8 mouse cellular contexts compared by ENCODE assay signal in the genomic region with DNA sequence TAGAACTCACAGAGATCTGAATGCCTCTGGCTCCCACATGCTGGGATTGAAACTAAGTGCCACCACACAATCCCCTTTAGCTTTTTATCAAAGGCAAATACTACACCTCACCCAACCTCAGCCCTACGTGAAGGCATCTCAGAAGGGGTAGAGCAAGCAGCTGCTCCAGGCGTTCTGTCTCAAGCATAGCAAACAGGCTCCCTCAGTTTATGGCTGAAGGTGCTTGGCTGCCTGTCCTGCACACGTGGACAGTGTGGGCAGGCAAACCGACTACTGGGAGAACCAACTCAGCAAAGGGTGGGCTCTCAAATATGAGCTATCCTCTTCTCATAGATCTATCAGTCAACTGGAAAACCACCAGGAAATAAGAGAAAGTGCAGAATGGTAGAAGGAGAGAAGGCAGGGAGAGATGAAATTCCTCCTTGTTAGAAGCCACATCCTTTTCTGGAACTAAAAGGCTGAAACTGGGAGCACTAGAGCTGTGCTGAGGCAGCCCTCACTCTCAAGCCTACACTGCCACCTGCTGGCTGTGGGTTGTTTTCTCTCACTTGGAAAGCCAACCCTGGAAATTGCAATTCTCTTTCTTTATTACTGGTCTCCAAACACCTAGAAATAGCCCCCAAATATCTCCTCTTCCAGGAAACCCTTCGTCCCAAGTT. TPM values are rescaled to one million over a fixed set of nuclear protein-coding genes. Genes with fewer than 3 reads are reported as not detected.
DNase-seq lines count a peak whose midpoint lies in the region; ATAC-seq lines count a peak whose summit lies in the region.

No protein-coding gene starts in this region.

- H3K9ac ChIP-seq in midbrain, embryonic 16.5 days (ENCODE audit: low read depth, low read length), result no peak overlapping the region

- no peak overlapping the region for H3K27ac ChIP-seq in midbrain, embryonic 16.5 days (ENCODE audit: low read length)

- no peaks in the 10 kb centered on the region for H3K9me3 ChIP-seq in midbrain, embryonic 16.5 days (replicated peaks; ENCODE audit: control insufficient read depth, low read length, poor library complexity, severe bottlenecking)

- ATAC-seq in midbrain, embryonic 16.5 days, result peak; percentile 90

- H3K4me1 ChIP-seq in midbrain, embryonic 16.5 days (ENCODE audit: control insufficient read depth, insufficient read depth, low read length), result no peaks in the 10 kb centered on the region

- H3K4me3 ChIP-seq in midbrain, embryonic 16.5 days (ENCODE audit: low read depth, low read length), result no peak overlapping the region

- intact Hi-C loops in left cerebral cortex, postnatal 4 days (cut with DNase I), result loop anchor here (2.0 kb wide), 1 partner anchor 1242 kb away; no protein-coding TSS in a partner anchor

- H3K4me2 ChIP-seq in midbrain, embryonic 16.5 days (ENCODE audit: low read length), result no peak overlapping the region

- no peaks in the 10 kb centered on the region for H3K36me3 ChIP-seq in midbrain, embryonic 16.5 days (ENCODE audit: control insufficient read depth, insufficient read depth, low read length)

- DNase-seq in A20 (ENCODE audit: low read depth, low spot score) (peak; percentile 49), R1 (ENCODE audit: low read depth, low spot score) (peak; percentile 66)
- peak; percentile 86 to 92 for DNase-seq in cerebellum, postnatal 14 days
- DNase-seq in frontal cortex, postnatal 36 days (ENCODE audit: low spot score in 2 of 2), result peak; percentile 79 to 83
- peak; percentile 77 for DNase-seq in kidney, adult 18-20 months
- DNase-seq in left cerebral cortex, postnatal 4 days, result peak; percentile 79
- DNase-seq in telencephalon, adult 2 months (ENCODE audit: low read depth, low spot score), result peak; percentile 34

- H3K27me3 ChIP-seq in midbrain, embryonic 16.5 days (ENCODE audit: control insufficient read depth, insufficient read depth, low read depth, low read length), result no peaks in the 10 kb centered on the region

- 72% methylated on average over 5 of the region's 5 CpGs for WGBS in midbrain, embryonic 16.5 days

RNA-seq across cellular contexts. Expression of gene Cyp2c70, which starts 38.1 kb away (rescaled TPM):
- 1 to 10 TPM; 5.4 to 6.0 TPM for total RNA-seq in left cerebral cortex, postnatal 4 days (2021)
- not detected in 2 replicates for polyA plus RNA-seq in midbrain, embryonic 16.5 days (2015; fragmentation: Nextera tagmentation; extraction: Ambion mirVana)

RNA-seq across cellular contexts. Expression of gene Pdlim1, which starts 46.4 kb away (rescaled TPM):
- 1 to 10 TPM; 1.6 to 3.4 TPM for total RNA-seq in left cerebral cortex, postnatal 4 days (2021)
- 5.0 and 8.4 TPM in 2 replicates for polyA plus RNA-seq in midbrain, embryonic 16.5 days (2015; fragmentation: Nextera tagmentation; extraction: Ambion mirVana)

Comparison
In these comparisons a context has a peak if more than half of its experiments do, and no peak if none do; other contexts are left out.
1. DNase-seq: peak in every context shown above with its lines; median percentile 89 in cerebellum, postnatal 14 days; 81 in frontal cortex, postnatal 36 days; 79 in left cerebral cortex, postnatal 4 days; 77 in kidney, adult 18-20 months; 66 in R1; 49 in A20; 34 in telencephalon, adult 2 months.